Mouse (Mus musculus) stomach, embryonic 15.5 days (tissue): ENCODE results near the gene Pcif1. TPM values are rescaled to one million over a fixed set of nuclear protein-coding genes. Genes with fewer than 3 reads are reported as not detected.

ENCODE experiments used
- ATAC-seq: fragments of 200-750 bp; cut with Nextera tagmentation; 2 replicates; pipeline ENCODE4 v1.8.0; 2017; ENCODE audit warnings: low read depth, moderate number of reproducible peaks, moderate TSS enrichment; ENCODE audit not compliant: insufficient read depth, low FRiP score
- H3K27ac ChIP-seq: fragments of 300-500 bp; sonication (generic); 2 replicates; pipeline ENCODE4 v1.5.1; 2015; ENCODE audit warnings: mild to moderate bottlenecking, inconsistent platforms
- H3K27me3 ChIP-seq: fragments of 300-500 bp; sonication (generic); replicated peaks from 2 replicates; pipeline ENCODE4 v1.6.1; 2015; ENCODE audit warnings: inconsistent platforms
- H3K36me3 ChIP-seq: fragments of 300-500 bp; sonication (generic); 2 replicates; pipeline ENCODE4 v1.6.1; 2015; ENCODE audit warnings: inconsistent platforms
- H3K4me1 ChIP-seq: fragments of 300-500 bp; sonication (generic); 2 replicates; pipeline ENCODE4 v1.6.1; 2015; ENCODE audit warnings: inconsistent platforms
- H3K4me2 ChIP-seq: fragments of 300-500 bp; sonication (generic); 2 replicates; pipeline ENCODE4 v1.6.1; 2015; ENCODE audit warnings: mild to moderate bottlenecking, inconsistent platforms
- H3K4me3 ChIP-seq: fragments of 300-500 bp; sonication (generic); replicated peaks from 2 replicates; pipeline ENCODE4 v1.5.1; 2015; ENCODE audit warnings: inconsistent platforms
- H3K9ac ChIP-seq: fragments of 300-500 bp; sonication (generic); 2 replicates; pipeline ENCODE4 v1.6.1; 2015; ENCODE audit warnings: inconsistent platforms
- H3K9me3 ChIP-seq: fragments of 300-500 bp; sonication (generic); 2 replicates; pipeline ENCODE4 v1.6.1; 2016; ENCODE audit warnings: inconsistent platforms
- WGBS: fragments of 180-500 bp; shearing (Covaris S2); methylation state at CpG from one replicate; pipeline ENCODE4 v1.1.7; 2015; 5-methylcytosine and 5-hydroxymethylcytosine counted together
- polyA plus RNA-seq: library from polyadenylated mRNA; unstranded; fragments of >200 nt; fragmentation: Nextera tagmentation; extraction: Ambion mirVana; gene quantifications from 2 replicates; pipeline ENCODE4 v1.2.1, GENCODE M21; 2015

Gene Pcif1
- polyA plus RNA-seq, 1 experiment from 2014 or later, result 64.7 TPM

DNA sequence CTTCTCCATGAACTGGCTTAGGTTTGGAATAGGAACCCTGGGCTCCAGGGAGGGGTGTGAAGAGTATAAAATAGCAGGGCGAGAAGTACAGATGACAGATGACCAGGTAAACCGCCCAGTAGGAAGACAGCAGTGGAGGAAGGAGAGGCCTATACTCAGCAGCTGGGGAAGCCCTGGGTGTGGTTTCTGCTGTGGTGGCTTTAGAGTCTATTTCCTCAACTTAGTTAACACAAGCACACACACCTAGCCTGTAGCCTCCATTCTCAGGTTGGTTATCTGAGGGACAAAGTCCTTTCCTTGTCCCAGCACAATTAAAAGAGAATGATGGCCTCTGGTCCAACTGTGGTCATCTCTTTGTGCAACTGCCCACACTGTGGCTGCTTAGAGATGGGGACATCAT lies 10.9 kb downstream of the Pcif1 start:
- no peak for ATAC-seq
- no peak overlapping the region for H3K27ac ChIP-seq
- H3K36me3 ChIP-seq, result peaks cover 97% of the 10 kb centered on the region
- H3K9me3 ChIP-seq, result no peaks in the 10 kb centered on the region
- H3K4me2 ChIP-seq, result no peak overlapping the region
- H3K27me3 ChIP-seq, result no peaks in the 10 kb centered on the region
- H3K9ac ChIP-seq, result no peak overlapping the region
- no peaks in the 10 kb centered on the region for H3K4me1 ChIP-seq
- 76% methylated on average over 2 of the region's 2 CpGs for WGBS
- H3K4me3 ChIP-seq, result no peak overlapping the region

- WGBS, result 90% methylated on average over 24 of the region's 24 CpGs
- no peak overlapping the region; the same call in 1 of the 2 replicates for H3K27ac ChIP-seq
- H3K36me3 ChIP-seq, result peaks cover 98% of the 10 kb centered on the region
- no peak overlapping the region for H3K4me2 ChIP-seq
- no peak overlapping the region for H3K9ac ChIP-seq
- no peaks in the 10 kb centered on the region for H3K9me3 ChIP-seq
- H3K4me1 ChIP-seq, result no peaks in the 10 kb centered on the region
- no peak for ATAC-seq
- no peak overlapping the region for H3K4me3 ChIP-seq
- no peaks in the 10 kb centered on the region for H3K27me3 ChIP-seq
Measured at GRCm38 (mm10) chr2:164890411-164891049, 11.4 kb downstream of the Pcif1 start.

DNA sequence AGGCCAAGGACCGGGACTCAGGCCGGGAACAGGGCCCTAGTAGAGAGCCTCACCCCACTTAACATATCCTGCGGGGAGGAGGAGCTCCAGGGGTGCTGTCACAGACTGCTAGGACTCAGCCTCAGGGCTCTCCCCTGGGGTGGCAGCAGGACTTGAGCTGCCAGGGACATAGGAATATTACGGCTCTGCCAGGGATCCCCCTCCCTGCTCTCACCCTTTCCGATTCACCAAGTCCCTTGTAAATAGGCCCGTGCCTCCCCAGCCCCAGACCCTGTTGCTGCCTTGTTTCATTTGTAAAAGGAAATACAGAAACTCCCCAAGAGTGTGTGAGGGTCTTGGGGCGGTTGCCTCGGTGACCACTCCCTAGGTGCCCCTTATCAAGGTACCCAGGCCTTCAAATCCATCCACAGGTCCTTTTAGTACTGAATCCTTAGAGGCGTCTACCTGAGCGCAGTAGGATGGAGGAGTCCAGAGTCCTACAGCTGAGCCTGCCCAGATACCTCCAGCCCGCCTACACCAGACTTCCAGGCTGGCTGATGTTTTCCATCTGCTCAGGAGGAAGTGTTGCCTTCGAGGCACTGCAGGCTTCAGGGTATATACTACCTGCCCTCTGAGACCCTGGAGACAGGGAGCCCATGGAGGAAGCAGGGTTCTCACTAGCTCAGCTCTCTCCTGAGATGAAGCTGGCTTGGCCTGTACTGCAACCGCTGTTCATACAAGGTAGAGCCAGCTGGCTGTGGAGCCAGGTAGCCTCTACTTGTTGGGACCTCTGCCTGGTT lies 12.1 kb downstream of the Pcif1 start:
- no peak overlapping the region for H3K9ac ChIP-seq
- no peaks in the 10 kb centered on the region for H3K9me3 ChIP-seq
- peaks cover 99% of the 10 kb centered on the region for H3K36me3 ChIP-seq
- H3K27me3 ChIP-seq, result no peaks in the 10 kb centered on the region
- 77% methylated on average over 13 of the region's 13 CpGs for WGBS
- no peak overlapping the region for H3K4me2 ChIP-seq
- no peak overlapping the region for H3K27ac ChIP-seq
- no peak for ATAC-seq
- H3K4me3 ChIP-seq, result no peak overlapping the region
- no peaks in the 10 kb centered on the region for H3K4me1 ChIP-seq

- H3K36me3 ChIP-seq, result peaks cover 96% of the 10 kb centered on the region
- no peak overlapping the region for H3K4me2 ChIP-seq
- 88% methylated on average over 15 of the region's 15 CpGs for whole genome bisulfite sequencing
- ATAC-seq, result no peak
- H3K9me3 ChIP-seq, result no peaks in the 10 kb centered on the region
- no peak overlapping the region for H3K9ac ChIP-seq
- H3K27ac ChIP-seq, result no peak overlapping the region
- H3K27me3 ChIP-seq, result no peaks in the 10 kb centered on the region
- no peaks in the 10 kb centered on the region for H3K4me1 ChIP-seq
- H3K4me3 ChIP-seq, result no peak overlapping the region
Measured at GRCm38 (mm10) chr2:164891908-164892695, 13.0 kb downstream of the Pcif1 start.

DNA sequence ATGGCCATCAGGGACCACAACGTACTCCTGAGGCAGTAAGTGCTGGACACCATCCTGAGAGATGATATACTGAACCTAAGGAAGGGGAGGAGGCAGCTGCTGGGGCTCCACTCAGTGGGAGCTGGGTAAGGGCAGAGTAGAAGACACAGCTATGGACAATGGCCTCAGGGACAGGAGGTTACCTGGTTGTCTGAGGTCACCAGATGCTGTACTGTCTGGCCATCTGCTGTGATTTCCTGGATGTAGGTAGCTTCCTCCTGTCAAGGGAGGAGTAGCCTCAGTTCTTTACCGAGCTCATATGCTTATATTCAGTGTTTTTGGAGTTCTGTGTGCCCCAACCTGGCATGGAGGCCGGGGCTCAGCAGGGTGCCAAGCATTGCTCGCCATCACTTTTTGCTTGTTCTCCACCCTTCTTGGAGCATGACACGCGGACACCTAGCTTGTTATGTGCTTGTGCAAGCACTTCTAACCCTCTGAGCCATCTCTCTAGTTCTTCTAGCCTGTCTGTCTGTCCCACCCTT lies 13.7 kb downstream of the Pcif1 start:
- Histone ChIP-seq H3K9me3 (no peaks in the 10 kb centered on the region), H3K36me3 (peaks cover 95% of the 10 kb centered on the region), H3K27me3 (no peaks in the 10 kb centered on the region), H3K9ac (no peak overlapping the region), H3K27ac (no peak overlapping the region), H3K4me3 (no peak overlapping the region), H3K4me1 (no peaks in the 10 kb centered on the region), H3K4me2 (no peak overlapping the region)
- WGBS, result 86% methylated on average over 6 of the region's 6 CpGs
- no peak for ATAC-seq

DNA sequence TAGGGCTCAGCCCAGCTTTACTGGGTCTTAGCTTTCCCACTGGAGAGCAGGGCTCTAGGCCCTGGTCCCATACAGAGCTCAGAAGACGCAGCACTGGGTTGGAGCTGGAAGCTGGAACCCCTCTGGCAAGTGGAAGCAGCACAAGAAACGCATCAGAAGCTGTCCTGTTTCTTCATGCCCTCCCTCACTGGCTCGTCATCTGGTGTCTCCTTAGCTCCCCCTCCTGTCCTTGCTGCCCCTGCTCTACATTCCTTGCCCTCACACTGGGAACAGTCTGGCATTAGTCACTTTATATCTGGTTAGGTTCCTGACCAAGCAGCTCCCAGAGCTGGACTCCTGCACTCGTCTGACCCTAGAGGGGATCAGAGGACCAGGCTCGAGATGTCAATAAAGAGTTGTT lies 14.9 kb downstream of the Pcif1 start:
- no peaks in the 10 kb centered on the region for H3K4me1 ChIP-seq
- H3K27me3 ChIP-seq, result no peaks in the 10 kb centered on the region
- WGBS, result 62% methylated on average over 5 of the region's 5 CpGs
- H3K9me3 ChIP-seq, result no peaks in the 10 kb centered on the region
- H3K9ac ChIP-seq, result no peak overlapping the region
- H3K36me3 ChIP-seq, result peaks cover 94% of the 10 kb centered on the region
- H3K4me2 ChIP-seq, result no peak overlapping the region
- ATAC-seq, result no peak
- H3K4me3 ChIP-seq, result no peak overlapping the region
- no peak overlapping the region for H3K27ac ChIP-seq

DNA sequence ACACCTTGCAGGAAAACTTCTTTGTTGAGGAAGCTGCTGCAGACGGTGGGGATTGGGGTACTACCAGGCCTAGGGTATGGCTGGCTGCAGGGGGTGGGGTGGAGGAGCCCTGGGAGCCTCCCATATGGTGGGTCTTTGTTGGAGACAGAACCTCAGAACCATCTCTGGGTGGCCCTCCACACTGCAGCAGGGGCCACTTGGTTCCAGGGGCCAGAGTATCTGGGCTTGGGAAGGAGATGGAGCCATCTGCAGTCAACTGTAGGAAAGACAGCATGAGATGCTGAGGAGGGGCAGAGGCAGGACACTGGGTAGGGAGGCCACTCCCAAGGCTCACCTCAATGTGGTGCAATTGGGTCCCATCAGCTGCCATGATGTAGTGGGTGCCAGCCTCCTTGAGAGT lies 15.5 kb downstream of the Pcif1 start:
- Histone ChIP-seq H3K4me1 (no peaks in the 10 kb centered on the region), H3K27me3 (no peaks in the 10 kb centered on the region), H3K27ac (no peak overlapping the region), H3K36me3 (peaks cover 94% of the 10 kb centered on the region), H3K9ac (no peak overlapping the region), H3K4me2 (no peak overlapping the region), H3K4me3 (no peak overlapping the region), H3K9me3 (no peaks in the 10 kb centered on the region)
- no peak for ATAC-seq
- WGBS, result 78% methylated on average over 1 of the region's 1 CpGs

DNA sequence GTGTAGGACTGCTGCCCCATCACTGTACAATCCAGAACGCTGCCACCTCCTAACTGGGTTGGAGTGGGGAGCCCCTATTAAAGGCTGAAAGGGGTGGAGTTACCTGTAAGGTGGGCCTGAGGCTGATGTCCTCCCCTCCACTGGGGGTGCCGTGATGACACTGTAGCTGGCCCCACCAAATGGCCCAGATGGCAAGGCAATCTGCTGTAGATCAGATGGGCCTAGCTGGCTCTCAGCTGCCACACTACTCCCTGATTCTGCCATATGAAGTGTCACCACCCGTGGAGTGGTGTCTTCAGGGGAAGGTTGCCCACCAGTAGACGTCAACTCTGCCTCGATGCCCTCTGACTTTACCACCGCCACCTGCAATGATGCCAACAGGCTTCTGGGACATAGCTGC lies 16.8 kb downstream of the Pcif1 start:
- no peak overlapping the region for H3K27ac ChIP-seq
- H3K36me3 ChIP-seq, result peaks cover 91% of the 10 kb centered on the region
- no peak overlapping the region for H3K4me3 ChIP-seq
- no peaks in the 10 kb centered on the region for H3K27me3 ChIP-seq
- H3K9ac ChIP-seq, result no peak overlapping the region
- ATAC-seq, result no peak
- WGBS, result 91% methylated on average over 6 of the region's 6 CpGs
- H3K4me2 ChIP-seq, result no peak overlapping the region
- no peaks in the 10 kb centered on the region for H3K9me3 ChIP-seq
- no peaks in the 10 kb centered on the region for H3K4me1 ChIP-seq

- H3K27ac ChIP-seq, result no peak overlapping the region
- no peak overlapping the region for H3K4me3 ChIP-seq
- 92% methylated on average over 7 of the region's 7 CpGs for WGBS
- peaks cover 91% of the 10 kb centered on the region for H3K36me3 ChIP-seq
- no peaks in the 10 kb centered on the region for H3K9me3 ChIP-seq
- H3K4me1 ChIP-seq, result no peaks in the 10 kb centered on the region
- no peak for ATAC-seq
- no peaks in the 10 kb centered on the region for H3K27me3 ChIP-seq
- no peak overlapping the region for H3K9ac ChIP-seq
- H3K4me2 ChIP-seq, result no peak overlapping the region
Measured at GRCm38 (mm10) chr2:164898008-164898407, 18.9 kb downstream of the Pcif1 start.

GRCm38 (mm10) chr2:164899034-164899433 lies 19.9 kb downstream of the Pcif1 start:
- no peaks in the 10 kb centered on the region for H3K9me3 ChIP-seq
- no peak overlapping the region for H3K9ac ChIP-seq
- H3K4me3 ChIP-seq, result no peak overlapping the region
- no peak for ATAC-seq
- H3K27ac ChIP-seq, result no peak overlapping the region
- H3K27me3 ChIP-seq, result no peaks in the 10 kb centered on the region
- 90% methylated on average over 15 of the region's 15 CpGs for WGBS
- H3K4me2 ChIP-seq, result no peak overlapping the region
- H3K4me1 ChIP-seq, result no peaks in the 10 kb centered on the region
- H3K36me3 ChIP-seq, result peaks cover 82% of the 10 kb centered on the region

- Histone ChIP-seq H3K4me2 (no peak overlapping the region), H3K27ac (no peak overlapping the region), H3K27me3 (no peaks in the 10 kb centered on the region), H3K4me1 (no peaks in the 10 kb centered on the region), H3K9ac (no peak overlapping the region), H3K9me3 (no peaks in the 10 kb centered on the region), H3K4me3 (no peak overlapping the region), H3K36me3 (peaks cover 83% of the 10 kb centered on the region)
- 91% methylated on average over 16 of the region's 16 CpGs for WGBS
- no peak for ATAC-seq
Measured at GRCm38 (mm10) chr2:164899723-164900459, 20.8 kb downstream of the Pcif1 start.
